Mouse (Mus musculus): ENCODE measurements around the gene Plekhd1.

GRCm38 (mm10) chr12:80729758-80730530 is 37.6 kb downstream of the Plekhd1 start:
- TF ChIP-seq CTCF (IDR thresholded peaks at IDR 0.05; ENCODE audit: borderline replicate concordance, insufficient read depth, low read length), result no peak
- no peak for TF ChIP-seq POLR2A (IDR thresholded peaks at IDR 0.05; ENCODE audit: low read depth, low read length)
